Mouse (Mus musculus): ENCODE data around the gene Tmem132c. TPM values are rescaled to one million over a fixed set of nuclear protein-coding genes. Genes with fewer than 3 reads are reported as not detected.
"Not testable (repeated sequence)": the region's sequence is repeated elsewhere in the genome, so short reads cannot be mapped to it uniquely, and the experiment has no call there.

The Tmem132c gene
- polyA plus RNA-seq, 1 experiment from 2014 or later = 51.8 TPM

DNA sequence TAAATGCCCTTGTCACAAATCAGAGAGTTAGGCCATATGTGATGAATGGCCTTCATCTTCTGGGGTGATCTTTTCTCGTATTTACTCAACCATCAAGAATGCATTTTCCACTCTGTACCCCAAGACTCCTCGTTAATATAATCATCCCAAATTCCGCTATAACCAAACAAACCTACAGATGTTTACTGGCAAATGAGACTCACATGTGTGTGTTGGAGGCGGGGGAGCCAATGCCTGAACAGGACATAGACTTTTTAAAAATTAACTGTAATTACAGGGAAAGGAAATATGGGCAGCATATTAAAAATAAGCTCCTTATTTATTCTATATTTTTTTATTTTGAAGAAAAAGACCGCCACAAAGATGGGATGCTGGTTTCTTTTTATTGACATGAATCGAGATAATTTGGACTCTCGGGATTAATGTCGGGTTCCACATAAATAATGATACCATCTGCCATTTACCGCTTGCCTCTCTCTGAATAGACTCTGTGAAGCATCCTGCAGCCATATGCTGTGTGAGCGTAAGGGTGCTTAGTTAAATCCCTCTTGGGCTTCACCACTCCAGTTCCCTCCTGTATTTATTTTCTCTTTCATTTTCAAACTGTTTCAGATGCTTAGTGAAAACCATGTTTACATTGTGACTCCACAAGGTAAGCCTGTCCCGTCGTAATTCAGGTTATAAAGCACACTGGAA, 105.6 kb downstream of the Tmem132c start:
- Histone ChIP-seq H3K4me2 (replicated peaks) (no peak overlapping the region), H3K27ac (peak overlapping the region; percentile 46; the same call in 1 of the 2 replicates), H3K27me3 (no peaks in the 10 kb centered on the region), H3K9me3 (no peaks in the 10 kb centered on the region), H3K9ac (no peak overlapping the region), H3K4me1 (peaks cover 26% of the 10 kb centered on the region), H3K36me3 (no peaks in the 10 kb centered on the region), H3K4me3 (no peak overlapping the region)
- ATAC-seq (ENCODE audit: insufficient number of reproducible peaks, insufficient read depth, low FRiP score, low TSS enrichment) = no peak
- 52% methylated on average over 12 of the region's 12 CpGs for WGBS

DNA sequence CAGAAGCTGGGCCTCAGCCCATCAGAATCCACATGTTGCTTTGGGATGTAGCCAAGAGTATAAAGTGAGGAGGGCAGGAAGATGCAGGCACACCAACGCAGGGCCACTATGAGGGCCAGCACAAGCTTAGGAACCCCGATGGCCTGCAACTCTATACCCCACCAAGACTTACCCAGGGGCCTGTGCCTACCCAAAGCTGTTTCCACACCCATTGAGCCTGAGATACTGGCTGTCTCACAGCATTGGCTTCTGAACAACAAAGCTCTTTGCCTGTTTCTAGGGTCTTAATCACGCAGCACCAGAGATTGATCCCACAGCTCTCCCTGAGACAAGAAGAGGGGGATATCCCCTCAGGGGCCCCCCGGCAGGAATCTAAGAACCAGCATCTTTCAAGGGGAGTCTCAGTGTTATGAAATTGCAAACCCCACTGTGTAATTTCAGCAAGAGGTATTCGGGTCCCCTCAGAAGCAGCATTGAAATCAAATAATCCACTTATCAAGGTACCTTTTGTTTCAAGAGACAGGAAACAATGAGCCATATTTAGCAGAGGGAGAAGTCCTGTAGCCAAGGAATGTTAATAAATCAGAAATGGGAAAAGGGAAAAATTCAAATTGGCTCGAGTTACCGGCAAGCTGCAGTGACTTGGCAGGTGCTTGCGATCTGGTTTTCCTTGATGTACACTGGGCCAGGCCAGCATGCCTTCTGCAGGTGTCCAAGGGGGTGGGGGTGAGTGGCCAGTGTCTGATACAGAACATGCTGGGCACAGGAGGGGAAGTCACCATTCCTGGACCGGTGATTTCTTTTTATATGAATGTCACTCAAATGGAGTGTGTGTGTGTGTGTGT, 107.8 kb downstream of the Tmem132c start:
- peak overlapping the region; percentile 64 for H3K27ac ChIP-seq
- no peak for ATAC-seq (ENCODE audit: insufficient number of reproducible peaks, insufficient read depth, low FRiP score, low TSS enrichment)

GRCm38 (mm10) chr5:127353002-127353401, 111.4 kb downstream of the Tmem132c start:
- no peaks in the 10 kb centered on the region for H3K9me3 ChIP-seq
- no peaks in the 10 kb centered on the region for H3K27me3 ChIP-seq
- H3K4me1 ChIP-seq = peaks cover 27% of the 10 kb centered on the region
- no peaks in the 10 kb centered on the region for H3K36me3 ChIP-seq
- no peak overlapping the region for H3K9ac ChIP-seq
- no peak for ATAC-seq (ENCODE audit: insufficient number of reproducible peaks, insufficient read depth, low FRiP score, low TSS enrichment)
- no peak overlapping the region for H3K27ac ChIP-seq
- WGBS = 68% methylated on average over 2 of the region's 2 CpGs
- no peak overlapping the region for H3K4me3 ChIP-seq
- no peak overlapping the region for H3K4me2 ChIP-seq (replicated peaks)

More for the DNA sequence above, 107.8 kb downstream of the Tmem132c start:
- Histone ChIP-seq H3K4me1 (peaks cover 26% of the 10 kb centered on the region), H3K9ac (no peak overlapping the region), H3K4me2 (replicated peaks) (no peak overlapping the region), H3K4me3 (no peak overlapping the region), H3K36me3 (no peaks in the 10 kb centered on the region), H3K27me3 (no peaks in the 10 kb centered on the region), H3K9me3 (no peaks in the 10 kb centered on the region)
- 44% methylated on average over 9 of the region's 9 CpGs for WGBS

DNA sequence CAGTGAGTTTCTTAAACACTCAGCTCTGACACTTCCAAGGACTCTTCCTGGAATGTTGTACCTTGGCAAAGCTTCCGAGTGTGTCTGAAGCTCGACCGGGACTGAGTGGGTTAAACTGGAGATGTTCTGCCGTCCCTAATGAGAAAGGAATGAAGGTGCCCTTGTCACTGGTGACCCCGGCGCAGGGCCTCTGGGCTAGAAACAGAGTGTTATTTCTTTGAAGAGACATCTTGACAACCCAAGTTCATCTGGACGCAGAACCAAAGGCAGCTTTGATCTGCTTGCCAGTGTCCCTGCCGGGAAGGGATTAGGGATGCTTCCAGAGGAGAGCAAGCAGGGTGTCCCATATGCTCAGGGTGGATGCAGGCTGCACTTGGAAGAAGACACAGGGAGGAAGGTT, 114.2 kb downstream of the Tmem132c start:
- no peak overlapping the region for H3K4me2 ChIP-seq (replicated peaks)
- WGBS = 11% methylated on average over 8 of the region's 8 CpGs
- no peak overlapping the region for H3K27ac ChIP-seq
- no peak for ATAC-seq (ENCODE audit: insufficient number of reproducible peaks, insufficient read depth, low FRiP score, low TSS enrichment)
- H3K36me3 ChIP-seq = peaks cover 10% of the 10 kb centered on the region
- H3K9me3 ChIP-seq = no peaks in the 10 kb centered on the region
- no peak overlapping the region for H3K9ac ChIP-seq
- H3K4me1 ChIP-seq = peaks cover 13% of the 10 kb centered on the region
- H3K27me3 ChIP-seq = no peaks in the 10 kb centered on the region
- no peak overlapping the region for H3K4me3 ChIP-seq

- not testable (repeated sequence) for H3K27me3 ChIP-seq; ATAC-seq (ENCODE audit: insufficient number of reproducible peaks, insufficient read depth, low FRiP score, low TSS enrichment); H3K9ac ChIP-seq; H3K4me2 ChIP-seq (replicated peaks); H3K4me3 ChIP-seq; H3K9me3 ChIP-seq; H3K27ac ChIP-seq
- peaks cover 18% of the 10 kb centered on the region for H3K4me1 ChIP-seq
- H3K36me3 ChIP-seq = peaks cover 10% of the 10 kb centered on the region
- 90% methylated on average over 4 of the region's 4 CpGs for WGBS
These were observed 116.3 kb downstream of the Tmem132c start for GRCm38 (mm10) chr5:127357878-127358277.

GRCm38 (mm10) chr5:127361145-127361544, 119.5 kb downstream of the Tmem132c start:
- H3K4me1 ChIP-seq = peaks cover 8% of the 10 kb centered on the region; the same call in 1 of the 2 replicates

DNA sequence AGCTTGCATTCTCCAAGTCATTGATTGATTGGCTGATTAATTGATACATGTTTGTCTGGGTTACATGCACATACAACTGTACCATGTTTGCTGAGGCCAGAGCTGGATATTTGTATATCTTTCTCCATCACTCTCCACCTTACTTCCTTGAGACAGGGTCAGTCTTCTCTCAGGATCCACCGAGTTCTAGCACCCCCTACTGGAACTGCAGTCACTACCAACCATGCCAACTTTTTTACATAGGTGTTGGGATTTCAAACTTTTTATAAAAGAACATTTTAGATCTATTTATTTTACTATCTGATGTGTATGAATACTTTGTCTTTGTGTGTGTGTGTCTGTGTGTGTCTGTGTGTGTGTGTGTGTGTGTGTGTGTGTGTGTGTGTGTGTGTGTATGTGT, 123.5 kb downstream of the Tmem132c start:
- Histone ChIP-seq H3K9me3 (no peaks in the 10 kb centered on the region), H3K27ac (no peak overlapping the region), H3K4me3 (no peak overlapping the region), H3K4me1 (peaks cover 18% of the 10 kb centered on the region; the same call in 1 of the 2 replicates), H3K4me2 (replicated peaks) (no peak overlapping the region), H3K9ac (no peak overlapping the region), H3K36me3 (peaks cover 4% of the 10 kb centered on the region), H3K27me3 (no peaks in the 10 kb centered on the region)
- 17% methylated on average over 1 of the region's 1 CpGs for WGBS
- no peak for ATAC-seq (ENCODE audit: insufficient number of reproducible peaks, insufficient read depth, low FRiP score, low TSS enrichment)

More at GRCm38 (mm10) chr5:127361145-127361544, 119.5 kb downstream of the Tmem132c start:
- Histone ChIP-seq H3K9ac (no peak overlapping the region), H3K27me3 (no peaks in the 10 kb centered on the region), H3K27ac (no peak overlapping the region), H3K4me3 (no peak overlapping the region), H3K9me3 (no peaks in the 10 kb centered on the region), H3K4me2 (replicated peaks) (no peak overlapping the region), H3K36me3 (peaks cover 10% of the 10 kb centered on the region)
- ATAC-seq (ENCODE audit: insufficient number of reproducible peaks, insufficient read depth, low FRiP score, low TSS enrichment) = no peak
- WGBS = 75% methylated on average over 8 of the region's 8 CpGs

DNA sequence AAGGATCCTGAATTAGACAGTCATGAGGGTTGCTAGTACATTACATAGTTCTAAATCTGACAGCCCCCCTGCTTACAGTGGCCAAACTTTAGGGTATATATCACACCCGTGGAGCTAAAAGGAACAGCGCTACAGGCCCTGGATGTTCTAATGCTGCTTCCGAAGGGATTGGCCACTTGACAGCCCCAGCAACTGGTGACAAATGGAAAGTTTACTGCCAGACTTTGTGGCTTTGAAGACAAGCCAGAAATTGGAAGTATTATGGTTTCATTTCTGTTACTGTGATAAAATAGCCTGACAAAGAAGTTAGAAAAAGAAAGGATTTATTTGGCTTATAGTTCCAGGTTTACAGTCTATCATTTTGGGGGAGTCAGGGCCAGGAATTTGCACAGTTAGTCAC, 126.6 kb downstream of the Tmem132c start:
- no peak for ATAC-seq (ENCODE audit: insufficient number of reproducible peaks, insufficient read depth, low FRiP score, low TSS enrichment)
- Histone ChIP-seq H3K4me3 (no peak overlapping the region), H3K36me3 (no peaks in the 10 kb centered on the region), H3K4me2 (replicated peaks) (no peak overlapping the region), H3K9ac (no peak overlapping the region), H3K27ac (no peak overlapping the region), H3K9me3 (no peaks in the 10 kb centered on the region), H3K4me1 (peaks cover 17% of the 10 kb centered on the region; the same call in 1 of the 2 replicates), H3K27me3 (no peaks in the 10 kb centered on the region)
- WGBS = 92% methylated on average over 3 of the region's 3 CpGs

DNA sequence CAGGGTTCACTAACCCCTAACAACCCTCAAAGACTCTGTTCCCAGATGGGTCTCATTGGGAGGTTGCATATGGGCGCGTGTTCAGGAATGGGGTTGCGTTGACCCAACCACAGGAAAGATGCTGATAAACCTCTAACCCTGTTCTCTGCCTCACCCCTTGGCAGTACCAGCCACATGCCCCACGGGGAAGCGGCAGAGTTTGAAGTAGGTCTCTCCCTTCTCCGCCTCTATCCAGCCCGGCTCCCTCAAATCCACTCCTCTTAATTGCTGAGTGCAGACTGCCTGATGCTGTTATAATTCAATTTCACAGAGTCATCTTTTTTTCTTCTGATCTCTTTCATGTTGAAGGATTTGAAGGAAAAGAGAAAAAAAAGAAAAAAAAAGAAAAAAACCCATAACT, 128.2 kb downstream of the Tmem132c start:
- Histone ChIP-seq H3K4me2 (replicated peaks) (peak overlapping the region; percentile 22), H3K27ac (peak overlapping the region; percentile 85), H3K9me3 (no peaks in the 10 kb centered on the region), H3K4me3 (no peak overlapping the region), H3K27me3 (no peaks in the 10 kb centered on the region), H3K9ac (no peak overlapping the region), H3K4me1 (peaks cover 20% of the 10 kb centered on the region; the same call in 1 of the 2 replicates), H3K36me3 (no peaks in the 10 kb centered on the region)
- no peak for ATAC-seq (ENCODE audit: insufficient number of reproducible peaks, insufficient read depth, low FRiP score, low TSS enrichment)
- 35% methylated on average over 7 of the region's 7 CpGs for WGBS

DNA sequence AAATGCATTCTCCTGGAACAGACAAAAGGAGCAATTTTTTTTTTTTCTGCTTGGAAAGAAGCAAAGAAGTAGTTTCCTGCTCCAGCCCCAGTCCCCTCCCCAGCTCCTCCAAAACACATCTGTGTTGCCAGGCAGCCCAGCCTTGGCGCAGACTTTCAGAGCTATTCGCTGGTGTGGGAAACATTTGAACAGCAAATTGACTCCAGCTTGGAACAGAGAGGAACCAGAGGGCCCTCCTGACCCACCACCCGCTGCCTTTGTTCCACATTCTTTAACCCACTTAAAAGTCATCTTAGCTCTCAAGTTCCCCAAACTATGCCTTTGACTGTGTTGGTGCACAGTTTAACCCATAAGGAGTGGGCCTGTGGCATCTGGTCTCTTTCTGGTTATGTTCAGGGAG, 128.9 kb downstream of the Tmem132c start:
- WGBS = 6% methylated on average over 3 of the region's 3 CpGs
- Histone ChIP-seq H3K4me2 (replicated peaks) (peak overlapping the region; percentile 22), H3K4me3 (no peak overlapping the region), H3K27me3 (no peaks in the 10 kb centered on the region), H3K27ac (peak overlapping the region; percentile 85), H3K9me3 (no peaks in the 10 kb centered on the region), H3K36me3 (no peaks in the 10 kb centered on the region), H3K9ac (no peak overlapping the region), H3K4me1 (peaks cover 20% of the 10 kb centered on the region; the same call in 1 of the 2 replicates)
- peak; percentile 72 for ATAC-seq (ENCODE audit: insufficient number of reproducible peaks, insufficient read depth, low FRiP score, low TSS enrichment)

- Histone ChIP-seq H3K27me3 (no peaks in the 10 kb centered on the region), H3K36me3 (no peaks in the 10 kb centered on the region), H3K9me3 (no peaks in the 10 kb centered on the region), H3K4me1 (peaks cover 24% of the 10 kb centered on the region; the same call in 1 of the 2 replicates), H3K4me3 (no peak overlapping the region), H3K9ac (no peak overlapping the region), H3K27ac (no peak overlapping the region), H3K4me2 (replicated peaks) (no peak overlapping the region)
- 63% methylated on average over 9 of the region's 9 CpGs for WGBS
- no peak for ATAC-seq (ENCODE audit: insufficient number of reproducible peaks, insufficient read depth, low FRiP score, low TSS enrichment)
These were observed 132.6 kb downstream of the Tmem132c start for GRCm38 (mm10) chr5:127374251-127374650.

GRCm38 (mm10) chr5:127375654-127376053, 134.0 kb downstream of the Tmem132c start:
- WGBS = 96% methylated on average over 3 of the region's 3 CpGs
- H3K4me1 ChIP-seq = peaks cover 14% of the 10 kb centered on the region; the same call in 1 of the 2 replicates
- ATAC-seq (ENCODE audit: insufficient number of reproducible peaks, insufficient read depth, low FRiP score, low TSS enrichment) = no peak

More at GRCm38 (mm10) chr5:127375654-127376053, 134.0 kb downstream of the Tmem132c start:
- Histone ChIP-seq H3K4me2 (replicated peaks) (no peak overlapping the region), H3K27me3 (no peaks in the 10 kb centered on the region), H3K9me3 (no peaks in the 10 kb centered on the region), H3K9ac (no peak overlapping the region), H3K27ac (no peak overlapping the region), H3K36me3 (no peaks in the 10 kb centered on the region), H3K4me3 (no peak overlapping the region)
